Mouse (Mus musculus): ENCODE measurements around the gene Cysrt1. TPM values are rescaled to one million over a fixed set of nuclear protein-coding genes. Genes with fewer than 3 reads are reported as not detected.

Gene Cysrt1
- polyA plus RNA-seq, 1 experiment = not detected

GRCm38 (mm10) chr2:25196172-25196954 is 45.9 kb downstream of the Cysrt1 start, which contains the start of gene Tor4a:
Gene Tor4a (minus strand): TSS chr2:25196886.
- H3K27ac ChIP-seq (ENCODE audit: insufficient read depth, low read depth, low read length) = peak within 1 kb of the TSS; percentile 87
- H3K4me3 ChIP-seq (ENCODE audit: insufficient read depth, low read length) = peak within 1 kb of the TSS; percentile 76
- TF ChIP-seq CTCF (IDR thresholded peaks at IDR 0.05; ENCODE audit: low read depth, low read length) (no peak), POLR2A (IDR thresholded peaks at IDR 0.05; ENCODE audit: borderline replicate concordance, low read depth, low read length) (no peak)
- H3K4me1 ChIP-seq (ENCODE audit: control insufficient read depth, insufficient read depth, low read length) = peaks cover 21% of the 10 kb centered on the region

DNA sequence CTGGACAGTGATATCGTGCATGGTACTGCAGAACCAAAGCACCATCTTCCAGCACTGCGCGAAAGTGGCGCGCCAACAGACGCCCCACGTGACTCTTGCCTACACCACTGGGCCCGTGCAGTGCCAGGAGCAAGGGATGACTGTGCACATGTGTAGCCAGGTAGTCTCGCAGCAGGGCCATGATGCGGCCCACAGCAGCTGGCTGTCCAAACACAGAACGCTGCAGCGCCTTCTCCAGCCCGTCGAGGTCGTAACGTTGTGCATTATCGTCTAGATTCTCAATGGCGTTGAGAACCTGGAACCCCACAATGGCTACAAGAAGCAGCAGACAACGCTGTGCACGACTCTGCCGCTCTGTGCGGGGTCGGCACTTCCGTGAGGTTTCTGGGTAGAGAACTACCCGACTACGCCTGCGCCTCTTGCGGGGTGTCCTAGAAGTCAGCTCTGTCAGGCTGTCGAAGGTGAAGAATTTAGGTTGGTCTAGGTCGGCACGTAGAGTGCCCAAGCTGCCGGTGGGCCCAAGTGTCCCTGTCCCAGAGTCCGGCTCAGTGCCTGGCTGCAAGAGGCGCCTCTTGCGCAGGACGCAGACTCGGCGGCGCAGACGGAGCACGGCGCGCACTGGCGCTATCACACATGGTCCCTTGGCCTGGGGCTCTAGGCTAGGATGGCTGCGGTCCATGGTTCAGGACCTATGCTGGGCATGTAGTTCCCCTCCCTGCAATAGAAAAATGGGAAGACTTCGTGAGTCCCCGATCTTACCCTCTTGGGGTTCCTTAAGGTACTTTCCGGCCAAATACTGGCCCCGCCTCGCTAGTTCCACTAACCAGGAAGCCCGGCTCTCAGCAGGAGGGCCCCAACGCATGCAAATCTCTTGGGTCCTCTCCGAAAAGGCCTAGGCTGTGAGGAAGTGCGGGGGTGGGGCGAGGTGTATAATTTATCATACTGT is 46.8 kb downstream of the Cysrt1 start:
- Histone ChIP-seq H3K4me1 (ENCODE audit: control insufficient read depth, insufficient read depth, low read length) (peaks cover 21% of the 10 kb centered on the region), H3K27ac (ENCODE audit: insufficient read depth, low read depth, low read length) (peak overlapping the region; percentile 87), H3K4me3 (ENCODE audit: insufficient read depth, low read length) (peak overlapping the region; percentile 76)
- TF ChIP-seq POLR2A (IDR thresholded peaks at IDR 0.05; ENCODE audit: borderline replicate concordance, low read depth, low read length) (no peak), CTCF (IDR thresholded peaks at IDR 0.05; ENCODE audit: low read depth, low read length) (no peak)

DNA sequence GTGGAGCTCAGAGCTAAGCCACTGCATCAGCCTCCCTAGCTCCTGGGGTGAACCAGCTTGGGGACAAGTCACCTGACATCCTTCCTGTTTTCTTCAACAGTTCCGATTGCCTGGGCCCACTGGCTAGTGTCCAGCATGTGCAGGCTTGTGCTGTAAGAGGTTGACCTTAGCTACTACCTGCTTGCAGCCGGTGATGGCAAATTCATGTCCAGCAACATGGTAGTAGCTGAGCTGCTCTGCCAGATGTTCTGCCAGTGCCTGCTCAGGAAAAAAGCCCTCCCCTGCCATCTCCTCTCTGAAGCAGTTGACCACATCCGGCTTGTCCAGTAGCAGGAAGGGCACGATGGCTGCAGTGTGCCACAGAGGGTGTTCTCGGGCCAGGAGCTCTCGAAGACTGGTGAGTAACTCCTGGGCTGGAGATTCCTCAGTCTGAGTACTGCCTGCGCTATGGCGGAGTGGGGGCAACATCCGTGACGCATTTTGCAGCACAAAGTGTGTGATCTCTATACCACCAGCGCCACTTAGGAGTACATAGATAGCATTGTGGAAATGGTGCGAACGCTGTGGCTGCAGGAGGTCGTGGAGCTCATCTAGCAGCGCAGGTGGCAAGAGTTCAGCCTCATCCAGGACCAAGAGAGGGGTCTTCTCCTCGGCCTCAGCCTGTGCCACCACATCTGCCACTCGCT is 47.6 kb downstream of the Cysrt1 start:
- peaks cover 21% of the 10 kb centered on the region for H3K4me1 ChIP-seq (ENCODE audit: control insufficient read depth, insufficient read depth, low read length)
- peak overlapping the region; percentile 76 for H3K4me3 ChIP-seq (ENCODE audit: insufficient read depth, low read length)
- peak overlapping the region; percentile 87 for H3K27ac ChIP-seq (ENCODE audit: insufficient read depth, low read depth, low read length)
- TF ChIP-seq POLR2A (IDR thresholded peaks at IDR 0.05; ENCODE audit: borderline replicate concordance, low read depth, low read length) (0 out of 2 replicates have a peak, but pooled peaks have one; percentile 40), CTCF (IDR thresholded peaks at IDR 0.05; ENCODE audit: low read depth, low read length) (no peak)

- TF ChIP-seq POLR2A (IDR thresholded peaks at IDR 0.05; ENCODE audit: borderline replicate concordance, low read depth, low read length) (no peak), CTCF (IDR thresholded peaks at IDR 0.05; ENCODE audit: low read depth, low read length) (no peak)
- peak overlapping the region; percentile 87 for H3K27ac ChIP-seq (ENCODE audit: insufficient read depth, low read depth, low read length)
- peaks cover 20% of the 10 kb centered on the region for H3K4me1 ChIP-seq (ENCODE audit: control insufficient read depth, insufficient read depth, low read length)
- H3K4me3 ChIP-seq (ENCODE audit: insufficient read depth, low read length) = peak overlapping the region; percentile 76
Observed at GRCm38 (mm10) chr2:25194006-25194405, 48.2 kb downstream of the Cysrt1 start.

- TF ChIP-seq POLR2A (IDR thresholded peaks at IDR 0.05; ENCODE audit: borderline replicate concordance, low read depth, low read length) (no peak), CTCF (IDR thresholded peaks at IDR 0.05; ENCODE audit: low read depth, low read length) (peak; percentile 64)
- Histone ChIP-seq H3K27ac (ENCODE audit: insufficient read depth, low read depth, low read length) (peak overlapping the region; percentile 87), H3K4me3 (ENCODE audit: insufficient read depth, low read length) (peak overlapping the region; percentile 76), H3K4me1 (ENCODE audit: control insufficient read depth, insufficient read depth, low read length) (peaks cover 18% of the 10 kb centered on the region)
Observed at GRCm38 (mm10) chr2:25193330-25193770, 48.9 kb downstream of the Cysrt1 start.

Other genes starting within 250 kb of the Cysrt1 start
- gene Nsmf, start 188.1 kb downstream of the Cysrt1 start, polyA plus RNA-seq (2012; ENCODE audit: insufficient read depth, insufficient read length, missing spikeins) = 14.4 and 18.0 TPM in 2 replicates
- not detected in 2 replicates for gene Entpd8, start 162.1 kb downstream of the Cysrt1 start, polyA plus RNA-seq (2012; ENCODE audit: insufficient read depth, insufficient read length, missing spikeins)
- not detected in 2 replicates for gene Noxa1, start 147.3 kb downstream of the Cysrt1 start, polyA plus RNA-seq (2012; ENCODE audit: insufficient read depth, insufficient read length, missing spikeins)
- gene Nrarp, start 61.7 kb downstream of the Cysrt1 start, polyA plus RNA-seq (2012; ENCODE audit: insufficient read depth, insufficient read length, missing spikeins) = not detected in 2 replicates
- gene Tor4a, start 45.6 kb downstream of the Cysrt1 start, polyA plus RNA-seq (2012; ENCODE audit: insufficient read depth, insufficient read length, missing spikeins) = 72.2 and 73.2 TPM in 2 replicates
- gene Nelfb, start 31.0 kb downstream of the Cysrt1 start, polyA plus RNA-seq (2012; ENCODE audit: insufficient read depth, insufficient read length, missing spikeins) = 33.3 and 35.7 TPM in 2 replicates
- not detected in 2 replicates for gene Stpg3, start 27.8 kb downstream of the Cysrt1 start, polyA plus RNA-seq (2012; ENCODE audit: insufficient read depth, insufficient read length, missing spikeins)
- gene Fam166a, start 23.7 kb downstream of the Cysrt1 start, polyA plus RNA-seq (2012; ENCODE audit: insufficient read depth, insufficient read length, missing spikeins) = not detected in 2 replicates
- 124 and 135 TPM in 2 replicates for gene Tubb4b, start 17.8 kb downstream of the Cysrt1 start, polyA plus RNA-seq (2012; ENCODE audit: insufficient read depth, insufficient read length, missing spikeins)
- not detected in 2 replicates for gene Slc34a3, start 8.1 kb downstream of the Cysrt1 start, polyA plus RNA-seq (2012; ENCODE audit: insufficient read depth, insufficient read length, missing spikeins)
- not detected in 2 replicates for gene Rnf224, start 5.7 kb downstream of the Cysrt1 start, polyA plus RNA-seq (2012; ENCODE audit: insufficient read depth, insufficient read length, missing spikeins)
- 0.66 TPM in 1 of 2 replicates, not detected in the other for gene Rnf208, start 197 bp downstream of the Cysrt1 start, polyA plus RNA-seq (2012; ENCODE audit: insufficient read depth, insufficient read length, missing spikeins)
- gene AL732309.1, start 4.4 kb upstream of the Cysrt1 start, polyA plus RNA-seq (2012; ENCODE audit: insufficient read depth, insufficient read length, missing spikeins) = 1.3 and 6.1 TPM in 2 replicates
- 18.1 and 20.4 TPM in 2 replicates for gene Tmem203, start 13.0 kb upstream of the Cysrt1 start, polyA plus RNA-seq (2012; ENCODE audit: insufficient read depth, insufficient read length, missing spikeins)
- gene Tprn, start 20.2 kb upstream of the Cysrt1 start, polyA plus RNA-seq (2012; ENCODE audit: insufficient read depth, insufficient read length, missing spikeins) = 8.8 and 10.2 TPM in 2 replicates
- 55.1 and 59.7 TPM in 2 replicates for gene Ssna1, start 30.0 kb upstream of the Cysrt1 start, polyA plus RNA-seq (2012; ENCODE audit: insufficient read depth, insufficient read length, missing spikeins)
- 84.0 and 89.6 TPM in 2 replicates for gene Anapc2, start 30.0 kb upstream of the Cysrt1 start, polyA plus RNA-seq (2012; ENCODE audit: insufficient read depth, insufficient read length, missing spikeins)
- not detected in 2 replicates for gene Tmem210, start 45.7 kb upstream of the Cysrt1 start, polyA plus RNA-seq (2012; ENCODE audit: insufficient read depth, insufficient read length, missing spikeins)
- not detected in 2 replicates for gene Lrrc26, start 47.5 kb upstream of the Cysrt1 start, polyA plus RNA-seq (2012; ENCODE audit: insufficient read depth, insufficient read length, missing spikeins)
- gene Grin1, start 76.7 kb upstream of the Cysrt1 start, polyA plus RNA-seq (2012; ENCODE audit: insufficient read depth, insufficient read length, missing spikeins) = 0.79 TPM in 1 of 2 replicates, not detected in the other
- gene Man1b1, start 89.9 kb upstream of the Cysrt1 start, polyA plus RNA-seq (2012; ENCODE audit: insufficient read depth, insufficient read length, missing spikeins) = 36.1 and 43.5 TPM in 2 replicates
- 93.4 and 99.0 TPM in 2 replicates for gene Dpp7, start 113.9 kb upstream of the Cysrt1 start, polyA plus RNA-seq (2012; ENCODE audit: insufficient read depth, insufficient read length, missing spikeins)
- gene Uap1l1, start 123.2 kb upstream of the Cysrt1 start, polyA plus RNA-seq (2012; ENCODE audit: insufficient read depth, insufficient read length, missing spikeins) = 175 and 203 TPM in 2 replicates
- 7.2 and 8.0 TPM in 2 replicates for gene Sapcd2, start 129.9 kb upstream of the Cysrt1 start, polyA plus RNA-seq (2012; ENCODE audit: insufficient read depth, insufficient read length, missing spikeins)
- gene Entpd2, start 153.4 kb upstream of the Cysrt1 start, polyA plus RNA-seq (2012; ENCODE audit: insufficient read depth, insufficient read length, missing spikeins) = not detected in 2 replicates
- 5.0 and 6.6 TPM in 2 replicates for gene Npdc1, start 156.9 kb upstream of the Cysrt1 start, polyA plus RNA-seq (2012; ENCODE audit: insufficient read depth, insufficient read length, missing spikeins)
- gene Fut7, start 180.8 kb upstream of the Cysrt1 start, polyA plus RNA-seq (2012; ENCODE audit: insufficient read depth, insufficient read length, missing spikeins) = 9.5 and 9.6 TPM in 2 replicates
- 14.9 and 16.4 TPM in 2 replicates for gene Abca2, start 186.3 kb upstream of the Cysrt1 start, polyA plus RNA-seq (2012; ENCODE audit: insufficient read depth, insufficient read length, missing spikeins)
- not detected in 2 replicates for gene Clic3, start 214.4 kb upstream of the Cysrt1 start, polyA plus RNA-seq (2012; ENCODE audit: insufficient read depth, insufficient read length, missing spikeins)
- gene Paxx, start 218.6 kb upstream of the Cysrt1 start, polyA plus RNA-seq (2012; ENCODE audit: insufficient read depth, insufficient read length, missing spikeins) = 22.4 and 26.2 TPM in 2 replicates
- gene Ptgds, start 227.6 kb upstream of the Cysrt1 start, polyA plus RNA-seq (2012; ENCODE audit: insufficient read depth, insufficient read length, missing spikeins) = not detected in 2 replicates